ENCODE assay signal across 18 mouse cellular contexts in the genomic region with DNA sequence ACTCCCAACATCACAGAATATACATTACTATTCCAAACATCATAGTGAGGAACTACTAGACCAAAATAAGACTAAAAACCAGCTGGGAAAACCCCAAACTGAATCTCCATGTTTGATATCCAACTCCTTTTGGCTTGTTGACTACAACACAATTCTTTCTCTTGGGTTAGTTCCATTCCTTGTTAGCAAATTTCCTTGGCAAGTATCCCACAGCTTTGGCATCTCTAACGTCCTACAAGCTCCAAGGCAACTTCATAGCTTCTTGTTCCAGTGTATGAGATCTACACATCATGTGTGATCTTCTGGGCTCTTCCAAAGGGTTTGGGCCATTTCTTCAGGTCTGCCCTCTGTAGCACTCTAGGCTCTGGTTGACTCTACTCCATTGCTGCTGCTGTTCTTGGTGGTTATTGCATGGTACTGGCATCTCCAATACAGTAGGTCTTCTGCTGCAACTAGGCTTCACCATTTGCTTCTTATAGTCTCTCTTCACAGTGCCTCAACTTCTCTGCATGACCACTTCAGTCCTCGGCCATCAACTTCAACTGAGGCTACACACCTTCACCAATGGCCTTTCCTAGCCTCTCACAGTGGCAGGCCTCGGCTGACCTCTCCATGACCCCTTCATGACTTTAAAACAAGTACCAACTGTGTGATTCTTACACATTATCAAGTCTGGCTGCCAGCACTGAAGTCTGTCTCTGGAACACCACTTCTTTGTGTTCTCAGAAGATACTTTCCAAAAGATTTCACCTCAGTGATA. TPM values are rescaled to one million over a fixed set of nuclear protein-coding genes. Genes with fewer than 3 reads are reported as not detected.
DNase-seq lines count a peak whose midpoint lies in the region; TF ChIP-seq lines count a peak whose summit lies in the region.
"Had no signal": no experiment of that assay in that cellular context is flagged by ENCODE, and none has a peak within 500 bp of the region (broad histone marks: within the 10 kb centered on the region; RNA-seq: fewer than 3 reads in every experiment).

No protein-coding gene starts in this region.

- DNase-seq in adrenal gland, postnatal 14 days: peak; percentile 43
- DNase-seq in adrenal gland, postnatal 25 days: no peak
- DNase-seq in lung, postnatal 10 days: peak; percentile 33
- no peak for DNase-seq in lung, adult 2 months
- peak; percentile 89 for DNase-seq in adipocyte (ENCODE audit: low spot score)
- DNase-seq in retina, embryonic 14.5 days (ENCODE audit: low spot score): no peak
- DNase-seq: cerebellum, adult 11 months; cerebellum, adult 8-10 months; cerebellum, postnatal 14 days; embryo, embryonic 11 days; gastrocnemius, postnatal 10 days had no signal

- 70% methylated on average over 3 of the region's 3 CpGs for WGBS in lung, adult 2 months

- TF ChIP-seq POLR2A in lung, adult 2 months (IDR thresholded peaks at IDR 0.05; ENCODE audit: borderline replicate concordance, extremely low read depth, low read depth, low read length): no peak

- no peak overlapping the region for H3K4me3 ChIP-seq in lung, adult 2 months (replicated peaks; ENCODE audit: extremely low read depth, low read depth, low read length)
- H3K4me3 ChIP-seq: embryonic facial prominence, embryonic 15.5 days; erythroblast, embryonic 14.5 days; forebrain, embryonic 10.5 days; forebrain, embryonic 15.5 days; heart, embryonic 12.5 days; hindbrain, embryonic 10.5 days; hindbrain, embryonic 15.5 days had no signal

- H3K4me1 ChIP-seq in lung, adult 2 months (ENCODE audit: control insufficient read depth, insufficient read depth, low read length): peaks cover 4% of the 10 kb centered on the region; the same call in 1 of the 2 replicates
- H3K4me1 ChIP-seq: heart, embryonic 12.5 days had no signal

- TF ChIP-seq CTCF in lung, adult 2 months (IDR thresholded peaks at IDR 0.05; ENCODE audit: insufficient read depth, low read length): no peak

RNA-seq across cellular contexts. Expression of gene Eif4g2, which starts 44.0 kb away (rescaled TPM):
- total RNA-seq in adrenal gland, postnatal 14 days (2021): 933 and 946 TPM in 2 replicates
- 875 and 903 TPM in 2 replicates for total RNA-seq in adrenal gland, postnatal 25 days (2021)
- 54.4 and 88.3 TPM in 2 replicates for polyA plus RNA-seq in lung, adult 2 months (2012; rRNA removed)

Comparison
In these comparisons a context has a peak if more than half of its experiments do, and no peak if none do; other contexts are left out.
1. DNase-seq: peak in adrenal gland, postnatal 14 days (single experiment), lung, postnatal 10 days (single experiment) and adipocyte (single experiment); none in adrenal gland, postnatal 25 days (single experiment), lung, adult 2 months (single experiment) and retina, embryonic 14.5 days (single experiment).